Mouse (Mus musculus): ENCODE measurements around the gene Mrgprb8. TPM values are rescaled to one million over a fixed set of nuclear protein-coding genes. Genes with fewer than 3 reads are reported as not detected.
"Not testable (repeated sequence)": the region's sequence is repeated elsewhere in the genome, so short reads cannot be mapped to it uniquely, and the experiment has no call there.

Mrgprb8 gene
- not detected for total RNA-seq (2021)
- long read RNA-seq, experiment 1 = 0 reads
- long read RNA-seq, experiment 2 = 0 reads

DNA sequence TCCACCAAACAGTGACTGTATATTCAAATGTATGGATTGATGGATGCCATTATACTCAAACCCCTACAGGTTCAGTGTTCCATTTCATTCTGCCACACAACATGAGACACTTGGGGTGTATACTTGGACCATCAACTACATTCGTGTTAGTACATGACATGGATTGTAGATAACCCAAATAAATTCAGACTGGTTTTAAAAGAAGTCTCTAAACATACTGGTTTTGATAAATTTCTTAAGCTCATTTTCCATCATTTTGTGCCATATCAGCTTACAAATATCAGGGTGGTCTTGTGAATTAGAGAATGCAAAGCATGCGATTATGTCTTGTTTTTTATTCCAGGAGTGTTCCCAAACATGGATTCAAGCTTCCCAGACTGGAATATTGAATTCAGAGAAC, at the start of gene Mrgprb8:
Mrgprb8 (plus strand) TSS at position 301 of the 400 bp plus-strand sequence.
- DNase-seq = no peak

DNA sequence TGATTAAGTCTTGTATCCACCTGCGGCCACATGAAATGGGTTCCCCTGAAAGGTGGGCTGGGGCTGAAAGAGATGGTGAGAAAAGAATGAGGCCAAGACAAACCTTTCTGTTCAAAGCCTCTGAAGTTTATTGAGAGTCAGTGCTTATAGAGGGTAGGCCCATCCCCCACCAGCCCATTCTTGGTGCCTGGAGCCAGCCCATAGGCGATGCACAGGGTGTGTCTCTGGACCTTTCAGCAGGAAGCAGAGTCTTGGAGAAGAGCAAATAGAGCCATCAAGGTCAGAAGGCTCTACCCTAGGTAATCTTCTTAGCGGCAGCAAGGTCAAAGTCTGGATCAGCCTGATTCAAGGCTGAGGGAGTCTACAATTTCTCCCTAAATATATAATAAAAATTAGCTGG, 47.6 kb downstream of the Mrgprb8 start:
- not testable (repeated sequence) for DNase-seq

DNA sequence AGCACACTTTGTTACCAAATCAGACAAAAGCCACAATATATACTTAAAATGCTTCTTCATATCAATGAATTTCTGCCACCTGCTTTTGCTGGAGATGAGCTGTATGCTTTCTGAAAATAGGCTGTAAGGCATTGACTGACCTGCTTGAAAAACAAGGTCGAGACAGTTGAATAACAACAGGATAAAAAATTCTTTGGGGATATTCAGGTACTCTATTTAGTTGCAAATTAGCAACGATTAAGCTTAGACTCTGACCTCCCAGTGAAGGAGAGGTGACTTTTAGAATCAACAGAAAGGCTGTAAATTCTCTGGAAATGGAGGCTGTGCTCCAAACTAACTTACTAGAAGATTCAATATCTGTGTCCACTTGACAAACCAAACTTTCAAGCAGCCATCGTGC, 48.3 kb downstream of the Mrgprb8 start:
- no peak for DNase-seq

Other genes starting within 250 kb of the Mrgprb8 start
- not detected for gene Mrgprb5, start 219.5 kb upstream of the Mrgprb8 start, total RNA-seq (2021)
- not detected for gene Mrgprb4, start 189.2 kb upstream of the Mrgprb8 start, total RNA-seq (2021)
- under 1 TPM; 0.05 to 0.40 TPM for gene Mrgprb1, start 67.8 kb downstream of the Mrgprb8 start, total RNA-seq (2021)
- gene Mrgprx2, start 110.8 kb downstream of the Mrgprb8 start, total RNA-seq (2021) = not detected
- gene Mrgprb2, start 169.6 kb downstream of the Mrgprb8 start, total RNA-seq (2021) = not detected